ENCODE assay signal across 8 mouse cellular contexts in the genomic region with DNA sequence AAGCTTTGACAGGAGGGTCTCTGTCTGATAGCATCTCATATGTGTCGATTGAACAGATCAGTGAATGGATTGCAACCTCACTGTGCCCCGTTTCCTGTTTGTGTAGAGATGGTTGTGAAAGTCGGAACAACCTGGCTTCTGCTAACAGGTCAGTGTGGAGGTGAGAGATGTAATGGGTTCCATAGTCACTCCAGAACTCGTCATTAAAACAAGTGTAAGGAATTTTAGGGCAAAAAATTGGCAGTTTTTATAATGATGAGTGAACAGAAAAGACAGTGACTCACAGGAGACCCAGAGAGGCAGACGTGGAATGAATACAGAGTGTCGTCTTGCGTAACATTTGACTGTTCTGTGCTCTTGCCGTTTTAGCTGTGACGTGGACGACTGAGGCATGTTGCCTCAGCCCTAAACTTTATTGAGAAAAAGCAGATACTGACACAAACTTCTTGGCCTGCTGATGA. TPM values are rescaled to one million over a fixed set of nuclear protein-coding genes. Genes with fewer than 3 reads are reported as not detected.
A peak's percentile ranks its signal among the peaks of the same experiment; 100 is the strongest.
DNase-seq lines count a peak whose midpoint lies in the region; ATAC-seq and TF ChIP-seq lines count a peak whose summit lies in the region.

No protein-coding gene starts in this region.

- no peaks in the 10 kb centered on the region for H3K27me3 ChIP-seq in heart, embryonic 15.5 days
- no peaks in the 10 kb centered on the region for H3K27me3 ChIP-seq in lung, embryonic 16.5 days (ENCODE audit: control insufficient read depth, insufficient read depth, low read depth, low read length)
- H3K27me3 ChIP-seq in small intestine, adult 2 months (ENCODE audit: control insufficient read depth, insufficient read depth, low read length) = no peaks in the 10 kb centered on the region

- TF ChIP-seq CTCF in small intestine, adult 2 months (IDR thresholded peaks at IDR 0.05; ENCODE audit: extremely low read depth, insufficient read length, insufficient replicate concordance, low read depth, low read length) = no peak

- TF ChIP-seq POLR2A in small intestine, adult 2 months (IDR thresholded peaks at IDR 0.05; ENCODE audit: low read depth, low read length) = no peak

- no peaks in the 10 kb centered on the region for H3K9me3 ChIP-seq in heart, embryonic 15.5 days (replicated peaks)
- no peaks in the 10 kb centered on the region for H3K9me3 ChIP-seq in lung, embryonic 16.5 days (ENCODE audit: control insufficient read depth, low read length)

- peak overlapping the region; percentile 20; the same call in 1 of the 2 replicates for H3K4me3 ChIP-seq in heart, embryonic 15.5 days
- H3K4me3 ChIP-seq in lung, embryonic 16.5 days (ENCODE audit: low read length) = peak overlapping the region; percentile 15; the same call in 1 of the 2 replicates
- no peak overlapping the region for H3K4me3 ChIP-seq in small intestine, adult 2 months (ENCODE audit: low read depth, low read length)

- ATAC-seq in heart, embryonic 15.5 days (replicated peaks; ENCODE audit: insufficient number of reproducible peaks, insufficient read depth, low FRiP score, low read depth) = no peak
- no peak for ATAC-seq in lung, embryonic 16.5 days (ENCODE audit: low read depth)

- intact Hi-C loops in heart, postnatal 10 days (cut with DNase I) = loop anchor here (5.0 kb wide), 1 partner anchor 118 kb away; no protein-coding TSS in a partner anchor

- peak; percentile 93 for DNase-seq in heart, adult 11 months
- DNase-seq in heart, postnatal 10 days = no peak
- DNase-seq in 3134 (ENCODE audit: extremely low read depth, insufficient read length, low spot score) = peak; percentile 41
- DNase-seq in adrenal gland, postnatal 36 days = peak; percentile 35 to 50
- no peak for DNase-seq in c-Kit-positive CD71-positive TER-119-positive erythroid progenitor cells, embryonic 14.5 days (ENCODE audit: low spot score)

- H3K27ac ChIP-seq in heart, embryonic 15.5 days = no peak overlapping the region
- H3K27ac ChIP-seq in lung, embryonic 16.5 days (ENCODE audit: low read length) = no peak overlapping the region
- peak overlapping the region; percentile 35; the same call in 1 of the 2 replicates for H3K27ac ChIP-seq in small intestine, adult 2 months (ENCODE audit: insufficient read depth, low read depth, low read length)

- no peaks in the 10 kb centered on the region for H3K36me3 ChIP-seq in heart, embryonic 15.5 days
- no peaks in the 10 kb centered on the region for H3K36me3 ChIP-seq in lung, embryonic 16.5 days (ENCODE audit: control insufficient read depth, insufficient read depth, low read length)
- H3K36me3 ChIP-seq in small intestine, adult 2 months (ENCODE audit: control insufficient read depth, insufficient read depth, low read length) = peaks cover 2% of the 10 kb centered on the region; the same call in 1 of the 2 replicates

- no peak overlapping the region for H3K9ac ChIP-seq in heart, embryonic 15.5 days
- H3K9ac ChIP-seq in lung, embryonic 16.5 days (ENCODE audit: low read length) = peak overlapping the region; percentile 40

- WGBS in heart, embryonic 15.5 days = 59% methylated on average over 10 of the region's 10 CpGs
- 47% methylated on average over 10 of the region's 10 CpGs for WGBS in lung, embryonic 16.5 days
- 31% methylated on average over 10 of the region's 10 CpGs for WGBS in small intestine, adult 2 months

- H3K4me2 ChIP-seq in heart, embryonic 15.5 days = peak overlapping the region; percentile 75
- H3K4me2 ChIP-seq in lung, embryonic 16.5 days (ENCODE audit: low read depth, low read length) = peak overlapping the region; percentile 41

- H3K4me1 ChIP-seq in heart, embryonic 15.5 days (replicated peaks) = peaks cover 22% of the 10 kb centered on the region
- peaks cover 14% of the 10 kb centered on the region for H3K4me1 ChIP-seq in lung, embryonic 16.5 days (replicated peaks; ENCODE audit: control insufficient read depth, insufficient read depth, low read length)
- peaks cover 32% of the 10 kb centered on the region for H3K4me1 ChIP-seq in small intestine, adult 2 months (ENCODE audit: control insufficient read depth, insufficient read depth, insufficient read length, low read length)

RNA-seq across cellular contexts. Expression of gene Pxk, which starts 1.6 kb away (rescaled TPM):
- total RNA-seq in heart, postnatal 10 days (2021) = 10 to 100 TPM; 21.4 to 26.2 TPM
- 10 to 100 TPM; 56.7 to 98.1 TPM for total RNA-seq in adrenal gland, postnatal 36 days (2021)
- 30.0 and 32.1 TPM in 2 replicates for polyA plus RNA-seq in heart, embryonic 15.5 days (2015; fragmentation: Nextera tagmentation; extraction: Ambion mirVana)
- polyA plus RNA-seq in lung, embryonic 16.5 days (2015; fragmentation: Nextera tagmentation; extraction: Ambion mirVana) = 41.5 and 42.7 TPM in 2 replicates
- 11.8 and 40.6 TPM in 2 replicates for polyA plus RNA-seq in small intestine, adult 2 months (2012; rRNA removed)

RNA-seq across cellular contexts. Expression of gene Rpp14, which starts 19.4 kb away (rescaled TPM):
- total RNA-seq in heart, postnatal 10 days (2021) = 10 to 100 TPM; 21.5 to 24.6 TPM
- total RNA-seq in adrenal gland, postnatal 36 days (2021) = 10 to 100 TPM; 43.3 to 46.0 TPM
- 39.3 and 40.3 TPM in 2 replicates for polyA plus RNA-seq in heart, embryonic 15.5 days (2015; fragmentation: Nextera tagmentation; extraction: Ambion mirVana)
- polyA plus RNA-seq in lung, embryonic 16.5 days (2015; fragmentation: Nextera tagmentation; extraction: Ambion mirVana) = 44.5 and 47.6 TPM in 2 replicates
- 1.3 and 1.4 TPM in 2 replicates for polyA plus RNA-seq in small intestine, adult 2 months (2012; rRNA removed)

Comparison
In these comparisons a context has a peak if more than half of its experiments do, and no peak if none do; other contexts are left out.
1. DNase-seq: peak in heart, adult 11 months (single experiment), 3134 (single experiment) and adrenal gland, postnatal 36 days (2 of 2); none in heart, postnatal 10 days (0 of 2) and c-Kit-positive CD71-positive TER-119-positive erythroid progenitor cells, embryonic 14.5 days (single experiment).
2. RNA of gene Rpp14, which starts 19.4 kb away (polyA plus RNA-seq): 44.5 to 47.6 TPM in lung, embryonic 16.5 days and 39.3 to 40.3 TPM in heart, embryonic 15.5 days; 1.3 to 1.4 TPM in small intestine, adult 2 months; every median in the first group is over 10 times any median in the second.